Mouse (Mus musculus) liver, postnatal 0 days (tissue): ENCODE data around the gene Cdv3. TPM values are rescaled to one million over a fixed set of nuclear protein-coding genes. Genes with fewer than 3 reads are reported as not detected.

Experiments
- ATAC-seq: fragments of 200-750 bp; cut with Nextera tagmentation; 2 replicates; pipeline ENCODE4 v1.8.0; 2017; ENCODE audit warnings: mild to moderate bottlenecking, moderate library complexity
- DNase-seq: peaks from one replicate; pipeline ENCODE4 v3.0.0-alpha.2; 2016
- H3K27ac ChIP-seq: fragments of 300-500 bp; sonication (generic); 2 replicates; pipeline ENCODE4 v1.5.1; 2014; ENCODE audit warnings: antibody characterized with exemption, moderate library complexity, mild to moderate bottlenecking, low read depth
- H3K27me3 ChIP-seq: fragments of 300-500 bp; sonication (generic); 2 replicates; pipeline ENCODE4 v1.6.1; 2014; ENCODE audit warnings: low read length, control low read depth, mixed read lengths; ENCODE audit not compliant: insufficient read depth
- H3K36me3 ChIP-seq: fragments of 300-500 bp; sonication (generic); replicated peaks from 2 replicates; pipeline ENCODE4 v1.6.1; 2014; ENCODE audit warnings: mild to moderate bottlenecking, control low read depth, low read length, moderate library complexity, mixed read lengths; ENCODE audit not compliant: insufficient read depth
- H3K4me1 ChIP-seq: fragments of 300-500 bp; sonication (generic); 2 replicates; pipeline ENCODE4 v1.6.1; 2014; ENCODE audit warnings: antibody characterized with exemption, mild to moderate bottlenecking, control low read depth; ENCODE audit not compliant: insufficient read depth
- H3K4me2 ChIP-seq: fragments of 300-500 bp; sonication (generic); 2 replicates; pipeline ENCODE4 v1.6.1; 2014; ENCODE audit warnings: low read depth, mild to moderate bottlenecking, low read length, moderate library complexity, mixed read lengths
- H3K4me3 ChIP-seq: fragments of 300-500 bp; sonication (generic); 2 replicates; pipeline ENCODE4 v1.5.1; 2014; ENCODE audit warnings: low read depth, low read length
- H3K9ac ChIP-seq: fragments of 300-500 bp; sonication (generic); replicated peaks from 2 replicates; pipeline ENCODE4 v1.6.1; 2014; ENCODE audit warnings: mild to moderate bottlenecking, moderate library complexity
- H3K9me3 ChIP-seq: fragments of 300-500 bp; sonication (generic); 2 replicates; pipeline ENCODE4 v1.6.1; 2016; ENCODE audit warnings: mild to moderate bottlenecking, control low read depth, low read length, mixed read lengths
- CTCF ChIP-seq: sonication (generic); IDR thresholded peaks from 2 replicates; pipeline ENCODE4 v1.5.1; 2016; ENCODE audit warnings: antibody characterized with exemption, low read depth
- EP300 ChIP-seq: IDR thresholded peaks from 2 replicates; pipeline ENCODE4 v1.6.1; 2016; ENCODE audit warnings: antibody characterized with exemption, low read depth, mild to moderate bottlenecking
- WGBS: fragments of 180-500 bp; shearing (Covaris S2); extraction: QIAGEN DNeasy Blood & Tissue Kit; methylation state at CpG from one replicate; pipeline ENCODE4 v1.1.7; 2014; ENCODE audit not compliant: insufficient replicate concordance; 5-methylcytosine and 5-hydroxymethylcytosine counted together
- polyA plus RNA-seq: library from polyadenylated mRNA; unstranded; fragments of >200 nt; fragmentation: Nextera tagmentation; extraction: Ambion mirVana; gene quantifications from 2 replicates; pipeline ENCODE4 v1.2.1, GENCODE M21; 2015

Gene Cdv3
- polyA plus RNA-seq, result 34.6 and 36.6 TPM in 2 replicates

- peaks cover 25% of the 10 kb centered on the region for H3K4me1 ChIP-seq
These were observed at the start of gene Cdv3 for GRCm38 (mm10) chr9:103365290-103366247. Gene Cdv3 (minus strand): TSS chr9:103365840.

GRCm38 (mm10) chr9:103413457-103413856 is 47.8 kb upstream of the Cdv3 start:
- no peaks in the 10 kb centered on the region for H3K4me1 ChIP-seq
- H3K36me3 ChIP-seq, result no peaks in the 10 kb centered on the region
- H3K9ac ChIP-seq, result no peak overlapping the region
- no peaks in the 10 kb centered on the region for H3K9me3 ChIP-seq
- ATAC-seq (no peak), DNase-seq (no peak)
- H3K4me2 ChIP-seq, result no peak overlapping the region
- H3K4me3 ChIP-seq, result no peak overlapping the region
- WGBS, result 72% methylated on average over 9 of the region's 9 CpGs
- no peak overlapping the region for H3K27ac ChIP-seq
- TF ChIP-seq CTCF (no peak), EP300 (no peak)
- H3K27me3 ChIP-seq, result no peaks in the 10 kb centered on the region

More at GRCm38 (mm10) chr9:103365290-103366247, at the start of gene Cdv3:
- Histone ChIP-seq H3K4me3 (peak within 1 kb of the TSS; percentile 92), H3K4me2 (peak within 1 kb of the TSS; percentile 84), H3K9me3 (no peaks in the 10 kb centered on the region), H3K27ac (peak within 1 kb of the TSS; percentile 100), H3K36me3 (peaks cover 16% of the 10 kb centered on the region), H3K9ac (peak within 1 kb of the TSS; percentile 98), H3K27me3 (no peaks in the 10 kb centered on the region)
- ATAC-seq (peak; percentile 96), DNase-seq (peak; percentile 99)
- TF ChIP-seq EP300 (peak; percentile 31; the same call in 1 of the 2 replicates), CTCF (0 out of 2 replicates have a peak, but pooled peaks have one; percentile 18)
- WGBS, result 3% methylated on average over 64 of the region's 95 CpGs

- 77% methylated on average over 2 of the region's 2 CpGs for WGBS
- Histone ChIP-seq H3K9ac (no peak overlapping the region), H3K4me2 (no peak overlapping the region), H3K27me3 (no peaks in the 10 kb centered on the region), H3K27ac (no peak overlapping the region), H3K9me3 (no peaks in the 10 kb centered on the region), H3K4me3 (no peak overlapping the region), H3K4me1 (no peaks in the 10 kb centered on the region), H3K36me3 (no peaks in the 10 kb centered on the region)
- ATAC-seq, result no peak
- no peak for DNase-seq
- TF ChIP-seq EP300 (no peak), CTCF (no peak)
These were observed 43.5 kb upstream of the Cdv3 start for GRCm38 (mm10) chr9:103409119-103409518.

- TF ChIP-seq CTCF (no peak), EP300 (no peak)
- no peaks in the 10 kb centered on the region for H3K27me3 ChIP-seq
- H3K4me3 ChIP-seq, result no peak overlapping the region
- no peaks in the 10 kb centered on the region for H3K9me3 ChIP-seq
- no peaks in the 10 kb centered on the region; the same call in none of the 2 replicates for H3K4me1 ChIP-seq
- H3K4me2 ChIP-seq, result no peak overlapping the region
- no peak overlapping the region for H3K9ac ChIP-seq
- DNase-seq (no peak), ATAC-seq (no peak)
- WGBS, result 67% methylated on average over 4 of the region's 4 CpGs
- H3K36me3 ChIP-seq, result no peaks in the 10 kb centered on the region
- H3K27ac ChIP-seq, result no peak overlapping the region
These were observed 42.6 kb upstream of the Cdv3 start for GRCm38 (mm10) chr9:103408136-103408777.

- Histone ChIP-seq H3K4me2 (no peak overlapping the region), H3K9me3 (peaks cover 4% of the 10 kb centered on the region; the same call in 1 of the 2 replicates), H3K27ac (no peak overlapping the region), H3K4me1 (no peaks in the 10 kb centered on the region; the same call in none of the 2 replicates), H3K36me3 (no peaks in the 10 kb centered on the region), H3K9ac (no peak overlapping the region), H3K4me3 (no peak overlapping the region), H3K27me3 (no peaks in the 10 kb centered on the region)
- 58% methylated on average over 4 of the region's 4 CpGs for WGBS
- no peak for DNase-seq
- TF ChIP-seq EP300, result no peak
- TF ChIP-seq CTCF, result no peak
- ATAC-seq, result no peak
These were observed 37.8 kb upstream of the Cdv3 start for GRCm38 (mm10) chr9:103403331-103403973.
